Mouse (Mus musculus): Measurements from ENCODE around the gene Gm11564. TPM values are rescaled to one million over a fixed set of nuclear protein-coding genes. Genes with fewer than 3 reads are reported as not detected.
"Not testable (repeated sequence)": the region's sequence is repeated elsewhere in the genome, so short reads cannot be mapped to it uniquely, and the experiment has no call there.

The Gm11564 gene
- polyA plus RNA-seq, 1 experiment from 2014 or later = not detected

GRCm38 (mm10) chr11:99809792-99810191 is 5.7 kb downstream of the Gm11564 start, which contains the start of gene Krtap4-13:
Gene Krtap4-13, minus strand, starts transcription at chr11:99809892.
- H3K4me2 ChIP-seq; H3K27ac ChIP-seq (ENCODE audit: low read depth, low read length); H3K9me3 ChIP-seq (ENCODE audit: control insufficient read depth, low read length); H3K4me3 ChIP-seq (ENCODE audit: low read depth, low read length); H3K4me1 ChIP-seq (replicated peaks; ENCODE audit: control insufficient read depth, insufficient read depth, low read length); H3K27me3 ChIP-seq (replicated peaks; ENCODE audit: control insufficient read depth, insufficient read depth, low read length); ATAC-seq (replicated peaks; ENCODE audit: low FRiP score); DNase-seq (ENCODE audit: low spot score); H3K36me3 ChIP-seq (ENCODE audit: control insufficient read depth, insufficient read depth, low read length); H3K9ac ChIP-seq (ENCODE audit: low read depth, low read length): not testable (repeated sequence)

GRCm38 (mm10) chr11:99804346-99804745 is 11.1 kb downstream of the Gm11564 start, which contains the start of gene Gm11554:
Gene Gm11554, minus strand, starts transcription at chr11:99804446.
- ATAC-seq (replicated peaks; ENCODE audit: low FRiP score); H3K4me1 ChIP-seq (replicated peaks; ENCODE audit: control insufficient read depth, insufficient read depth, low read length); DNase-seq (ENCODE audit: low spot score); H3K4me3 ChIP-seq (ENCODE audit: low read depth, low read length); H3K9me3 ChIP-seq (ENCODE audit: control insufficient read depth, low read length); H3K9ac ChIP-seq (ENCODE audit: low read depth, low read length); H3K4me2 ChIP-seq; H3K27ac ChIP-seq (ENCODE audit: low read depth, low read length); H3K36me3 ChIP-seq (ENCODE audit: control insufficient read depth, insufficient read depth, low read length); H3K27me3 ChIP-seq (replicated peaks; ENCODE audit: control insufficient read depth, insufficient read depth, low read length): not testable (repeated sequence)
- WGBS = no CpG with 5 or more reads among the region's 1 CpGs

GRCm38 (mm10) chr11:99798832-99799231 is 16.6 kb downstream of the Gm11564 start, which contains the start of gene Gm11569:
Gene Gm11569, minus strand, starts transcription at chr11:99798932.
- not testable (repeated sequence) for H3K36me3 ChIP-seq (ENCODE audit: control insufficient read depth, insufficient read depth, low read length); H3K9me3 ChIP-seq (ENCODE audit: control insufficient read depth, low read length); DNase-seq (ENCODE audit: low spot score); H3K27me3 ChIP-seq (replicated peaks; ENCODE audit: control insufficient read depth, insufficient read depth, low read length); H3K4me3 ChIP-seq (ENCODE audit: low read depth, low read length); H3K27ac ChIP-seq (ENCODE audit: low read depth, low read length); H3K9ac ChIP-seq (ENCODE audit: low read depth, low read length); H3K4me2 ChIP-seq; ATAC-seq (replicated peaks; ENCODE audit: low FRiP score); H3K4me1 ChIP-seq (replicated peaks; ENCODE audit: control insufficient read depth, insufficient read depth, low read length)
- WGBS = no CpG with 5 or more reads among the region's 1 CpGs

- H3K36me3 ChIP-seq (ENCODE audit: control insufficient read depth, insufficient read depth, low read length) = no peaks in the 10 kb centered on the region
- H3K9ac ChIP-seq (ENCODE audit: low read depth, low read length) = no peak within 1 kb of the TSS
- ATAC-seq (replicated peaks; ENCODE audit: low FRiP score) = no peak
- H3K27me3 ChIP-seq (replicated peaks; ENCODE audit: control insufficient read depth, insufficient read depth, low read length) = no peaks in the 10 kb centered on the region
- no peak for DNase-seq (ENCODE audit: low spot score)
- H3K27ac ChIP-seq (ENCODE audit: low read depth, low read length) = no peak within 1 kb of the TSS
- no peaks in the 10 kb centered on the region for H3K4me1 ChIP-seq (replicated peaks; ENCODE audit: control insufficient read depth, insufficient read depth, low read length)
- no peaks in the 10 kb centered on the region for H3K9me3 ChIP-seq (ENCODE audit: control insufficient read depth, low read length)
- 75% methylated on average over 2 of the region's 2 CpGs for whole genome bisulfite sequencing
- H3K4me3 ChIP-seq (ENCODE audit: low read depth, low read length) = no peak within 1 kb of the TSS
- no peak within 1 kb of the TSS for H3K4me2 ChIP-seq
Measured at GRCm38 (mm10) chr11:99793367-99793766, 22.1 kb downstream of the Gm11564 start, which contains the start of gene Gm11596. Gene Gm11596, minus strand, starts transcription at chr11:99793467.

GRCm38 (mm10) chr11:99784900-99785299 is 30.6 kb downstream of the Gm11564 start, which contains the start of gene Krtap4-9:
Gene Krtap4-9, plus strand, starts transcription at chr11:99785200.
- not testable (repeated sequence) for H3K27ac ChIP-seq (ENCODE audit: low read depth, low read length); DNase-seq (ENCODE audit: low spot score); H3K9ac ChIP-seq (ENCODE audit: low read depth, low read length); H3K9me3 ChIP-seq (ENCODE audit: control insufficient read depth, low read length); H3K4me3 ChIP-seq (ENCODE audit: low read depth, low read length); H3K27me3 ChIP-seq (replicated peaks; ENCODE audit: control insufficient read depth, insufficient read depth, low read length); H3K4me2 ChIP-seq; H3K4me1 ChIP-seq (replicated peaks; ENCODE audit: control insufficient read depth, insufficient read depth, low read length); H3K36me3 ChIP-seq (ENCODE audit: control insufficient read depth, insufficient read depth, low read length); ATAC-seq (replicated peaks; ENCODE audit: low FRiP score)

GRCm38 (mm10) chr11:99780604-99781003 is 34.9 kb downstream of the Gm11564 start, which contains the start of gene Krtap4-8:
Gene Krtap4-8, minus strand, starts transcription at chr11:99780704.
- Histone ChIP-seq H3K4me3 (ENCODE audit: low read depth, low read length) (no peak within 1 kb of the TSS), H3K36me3 (ENCODE audit: control insufficient read depth, insufficient read depth, low read length) (no peaks in the 10 kb centered on the region), H3K27ac (ENCODE audit: low read depth, low read length) (no peak within 1 kb of the TSS), H3K27me3 (replicated peaks; ENCODE audit: control insufficient read depth, insufficient read depth, low read length) (no peaks in the 10 kb centered on the region), H3K4me2 (no peak within 1 kb of the TSS), H3K4me1 (replicated peaks; ENCODE audit: control insufficient read depth, insufficient read depth, low read length) (no peaks in the 10 kb centered on the region), H3K9ac (ENCODE audit: low read depth, low read length) (no peak within 1 kb of the TSS), H3K9me3 (ENCODE audit: control insufficient read depth, low read length) (no peaks in the 10 kb centered on the region)
- WGBS = 90% methylated on average over 2 of the region's 2 CpGs
- ATAC-seq (replicated peaks; ENCODE audit: low FRiP score) (no peak), DNase-seq (ENCODE audit: low spot score) (no peak)

GRCm38 (mm10) chr11:99778401-99778800 is 37.1 kb downstream of the Gm11564 start:
- no peaks in the 10 kb centered on the region for H3K4me1 ChIP-seq (replicated peaks; ENCODE audit: control insufficient read depth, insufficient read depth, low read length)
- ATAC-seq (replicated peaks; ENCODE audit: low FRiP score) (no peak), DNase-seq (ENCODE audit: low spot score) (no peak)
- H3K4me2 ChIP-seq = no peak overlapping the region
- H3K36me3 ChIP-seq (ENCODE audit: control insufficient read depth, insufficient read depth, low read length) = no peaks in the 10 kb centered on the region
- H3K9ac ChIP-seq (ENCODE audit: low read depth, low read length) = no peak overlapping the region
- no peak overlapping the region for H3K27ac ChIP-seq (ENCODE audit: low read depth, low read length)
- H3K4me3 ChIP-seq (ENCODE audit: low read depth, low read length) = no peak overlapping the region
- H3K9me3 ChIP-seq (ENCODE audit: control insufficient read depth, low read length) = no peaks in the 10 kb centered on the region
- H3K27me3 ChIP-seq (replicated peaks; ENCODE audit: control insufficient read depth, insufficient read depth, low read length) = no peaks in the 10 kb centered on the region
- 68% methylated on average over 7 of the region's 7 CpGs for WGBS

- H3K4me1 ChIP-seq (replicated peaks; ENCODE audit: control insufficient read depth, insufficient read depth, low read length); DNase-seq (ENCODE audit: low spot score); H3K9ac ChIP-seq (ENCODE audit: low read depth, low read length); ATAC-seq (replicated peaks; ENCODE audit: low FRiP score); H3K36me3 ChIP-seq (ENCODE audit: control insufficient read depth, insufficient read depth, low read length); H3K4me3 ChIP-seq (ENCODE audit: low read depth, low read length); H3K27ac ChIP-seq (ENCODE audit: low read depth, low read length); H3K27me3 ChIP-seq (replicated peaks; ENCODE audit: control insufficient read depth, insufficient read depth, low read length); H3K4me2 ChIP-seq; H3K9me3 ChIP-seq (ENCODE audit: control insufficient read depth, low read length): not testable (repeated sequence)
Measured at GRCm38 (mm10) chr11:99772813-99773212, 42.7 kb downstream of the Gm11564 start, which contains the start of gene Gm11595. Gene Gm11595, minus strand, starts transcription at chr11:99772913.

GRCm38 (mm10) chr11:99768410-99768809 is 47.1 kb downstream of the Gm11564 start:
- Histone ChIP-seq H3K9ac (ENCODE audit: low read depth, low read length) (no peak overlapping the region), H3K9me3 (ENCODE audit: control insufficient read depth, low read length) (no peaks in the 10 kb centered on the region), H3K4me1 (replicated peaks; ENCODE audit: control insufficient read depth, insufficient read depth, low read length) (no peaks in the 10 kb centered on the region), H3K27me3 (replicated peaks; ENCODE audit: control insufficient read depth, insufficient read depth, low read length) (no peaks in the 10 kb centered on the region), H3K4me3 (ENCODE audit: low read depth, low read length) (no peak overlapping the region), H3K36me3 (ENCODE audit: control insufficient read depth, insufficient read depth, low read length) (no peaks in the 10 kb centered on the region), H3K27ac (ENCODE audit: low read depth, low read length) (no peak overlapping the region), H3K4me2 (no peak overlapping the region)
- ATAC-seq (replicated peaks; ENCODE audit: low FRiP score) = no peak
- no peak for DNase-seq (ENCODE audit: low spot score)
- 64% methylated on average over 2 of the region's 2 CpGs for WGBS

Measured in liver, embryonic 11.5 days (tissue).